Mouse (Mus musculus): Measurements from ENCODE around the gene Dap.

DNA sequence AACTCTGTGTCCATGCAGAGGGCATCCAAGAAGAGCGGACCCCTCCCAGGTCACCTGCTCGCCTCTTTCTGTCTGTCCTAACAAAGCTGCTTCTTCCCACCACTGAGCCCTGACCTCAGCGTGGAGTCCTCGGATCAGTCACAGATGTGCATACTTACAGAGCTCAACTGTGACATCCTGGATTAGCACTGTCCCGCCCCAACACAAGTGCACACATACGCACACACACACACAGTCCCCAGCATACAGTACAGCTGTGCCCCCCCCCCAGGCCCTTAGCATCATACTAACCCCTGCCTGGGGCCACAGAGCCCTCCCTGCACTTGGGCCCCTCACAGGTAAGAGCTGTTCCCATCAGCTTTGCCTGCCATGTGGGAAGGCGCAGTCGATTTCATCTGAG, 41.3 kb downstream of the Dap start:
- TF ChIP-seq POLR2A (IDR thresholded peaks at IDR 0.05; ENCODE audit: low read depth, low read length) (no peak), CTCF (IDR thresholded peaks at IDR 0.05; ENCODE audit: extremely low read depth, insufficient read depth, insufficient read length, insufficient replicate concordance) (no peak)

Measured in spleen, adult 2 months (tissue).